Mouse (Mus musculus): ENCODE measurements around the gene Oxgr1. TPM values are rescaled to one million over a fixed set of nuclear protein-coding genes. Genes with fewer than 3 reads are reported as not detected.
"Not testable (repeated sequence)": the region's sequence is repeated elsewhere in the genome, so short reads cannot be mapped to it uniquely, and the experiment has no call there.

The Oxgr1 gene
- polyA plus RNA-seq, 1 experiment from 2014 or later: 0.08 TPM

DNA sequence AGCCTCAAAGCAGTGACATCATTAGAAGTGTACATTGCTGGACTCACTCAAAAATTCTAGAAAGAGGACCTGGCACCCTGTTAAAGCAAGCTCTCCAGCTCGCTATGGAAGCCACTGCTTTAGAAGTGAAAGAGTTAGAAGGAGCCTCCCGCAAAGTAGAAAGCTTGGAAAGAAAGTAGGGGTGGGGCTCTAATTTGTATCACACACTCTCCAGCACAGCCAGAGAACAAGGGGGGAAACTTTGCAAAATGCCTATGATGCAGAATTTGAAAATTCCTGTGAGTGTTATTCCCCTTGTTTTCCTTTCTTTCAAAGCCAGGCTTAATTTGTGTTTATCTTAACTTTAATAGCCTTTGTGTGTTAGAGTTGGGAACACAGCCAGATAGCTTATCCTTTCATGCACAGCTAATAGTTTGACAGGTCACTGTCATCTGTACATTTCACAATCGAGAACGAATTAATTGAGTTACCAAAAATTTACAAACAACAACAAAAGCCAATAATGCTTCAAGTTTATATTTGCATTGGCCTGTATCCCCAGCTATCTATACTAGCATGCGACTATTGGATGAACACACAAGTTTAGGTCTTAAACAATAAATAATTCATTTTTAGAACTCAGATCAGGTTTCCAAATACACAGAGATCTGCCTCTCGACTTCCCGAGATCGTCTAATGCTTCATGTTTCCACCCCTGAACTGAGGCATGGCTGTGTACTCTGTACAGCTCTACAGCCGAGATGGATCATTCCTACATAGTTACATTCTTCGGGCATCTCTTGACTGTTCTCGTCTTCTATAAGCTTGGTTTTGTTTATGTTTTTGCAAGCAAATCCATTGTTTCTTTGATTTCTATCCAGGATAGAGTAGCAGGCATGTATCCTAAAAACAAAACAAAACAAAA is 32.0 kb downstream of the Oxgr1 start:
- no peaks in the 10 kb centered on the region for H3K9me3 ChIP-seq
- H3K4me3 ChIP-seq: no peak overlapping the region
- no peaks in the 10 kb centered on the region for H3K27me3 ChIP-seq
- no peak for ATAC-seq (ENCODE audit: insufficient number of reproducible peaks, low FRiP score, low TSS enrichment, low read depth)
- no peak overlapping the region for H3K4me2 ChIP-seq
- H3K36me3 ChIP-seq: no peaks in the 10 kb centered on the region
- no peaks in the 10 kb centered on the region for H3K4me1 ChIP-seq
- no peak overlapping the region for H3K27ac ChIP-seq
- H3K9ac ChIP-seq: no peak overlapping the region
- WGBS: 77% methylated on average over 11 of the region's 11 CpGs

DNA sequence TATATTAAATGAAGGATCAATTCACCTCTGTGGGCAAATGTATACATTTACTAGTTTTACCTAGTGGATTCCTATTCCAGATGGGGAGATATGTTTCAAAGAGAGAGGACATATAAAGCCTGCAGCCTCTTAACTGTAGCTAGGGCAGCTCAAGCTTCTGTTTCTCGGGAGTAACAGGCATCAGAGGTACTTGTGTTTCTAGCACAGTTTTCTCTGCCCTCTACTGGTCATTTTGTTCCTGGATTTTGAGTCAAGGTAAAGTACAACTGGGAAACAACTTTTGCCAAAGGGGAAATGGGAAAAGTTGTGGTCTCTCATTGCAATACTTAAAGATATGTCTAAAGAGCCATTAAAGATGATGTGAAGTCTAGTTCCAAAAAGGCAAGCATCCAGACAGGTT is 37.1 kb downstream of the Oxgr1 start:
- ATAC-seq (ENCODE audit: insufficient number of reproducible peaks, low FRiP score, low TSS enrichment, low read depth): no peak
- WGBS: 21% methylated on average over 1 of the region's 1 CpGs

DNA sequence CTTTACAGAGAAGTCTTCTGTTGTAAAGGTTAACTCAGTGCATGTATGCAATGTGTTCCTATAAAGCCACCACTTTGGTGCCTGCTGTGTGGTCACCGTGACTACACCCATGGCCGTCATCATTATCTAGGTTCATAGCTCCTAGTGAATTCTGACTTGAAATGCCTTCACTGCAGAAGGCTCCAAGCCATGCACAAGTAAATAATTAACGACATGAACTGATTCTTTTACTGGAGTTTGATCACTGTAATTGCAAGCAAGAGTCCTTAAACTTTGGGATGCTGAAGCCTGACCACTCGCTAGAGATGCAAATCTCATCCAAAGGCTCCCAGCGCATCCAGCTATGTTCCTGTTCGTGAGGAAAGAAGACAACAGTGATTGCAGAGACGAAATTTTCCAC is 38.6 kb downstream of the Oxgr1 start:
- ATAC-seq (ENCODE audit: insufficient number of reproducible peaks, low FRiP score, low TSS enrichment, low read depth): no peak
- 84% methylated on average over 7 of the region's 7 CpGs for WGBS
- Histone ChIP-seq H3K4me3 (no peak overlapping the region), H3K4me2 (no peak overlapping the region), H3K27me3 (no peaks in the 10 kb centered on the region), H3K27ac (no peak overlapping the region), H3K36me3 (no peaks in the 10 kb centered on the region), H3K4me1 (no peaks in the 10 kb centered on the region), H3K9me3 (no peaks in the 10 kb centered on the region), H3K9ac (no peak overlapping the region)

More for the DNA sequence above, 37.1 kb downstream of the Oxgr1 start:
- H3K36me3 ChIP-seq: no peaks in the 10 kb centered on the region
- no peak overlapping the region for H3K4me2 ChIP-seq
- no peaks in the 10 kb centered on the region for H3K4me1 ChIP-seq
- no peak overlapping the region for H3K4me3 ChIP-seq
- no peaks in the 10 kb centered on the region for H3K9me3 ChIP-seq
- H3K27ac ChIP-seq: no peak overlapping the region
- no peaks in the 10 kb centered on the region for H3K27me3 ChIP-seq
- no peak overlapping the region for H3K9ac ChIP-seq

DNA sequence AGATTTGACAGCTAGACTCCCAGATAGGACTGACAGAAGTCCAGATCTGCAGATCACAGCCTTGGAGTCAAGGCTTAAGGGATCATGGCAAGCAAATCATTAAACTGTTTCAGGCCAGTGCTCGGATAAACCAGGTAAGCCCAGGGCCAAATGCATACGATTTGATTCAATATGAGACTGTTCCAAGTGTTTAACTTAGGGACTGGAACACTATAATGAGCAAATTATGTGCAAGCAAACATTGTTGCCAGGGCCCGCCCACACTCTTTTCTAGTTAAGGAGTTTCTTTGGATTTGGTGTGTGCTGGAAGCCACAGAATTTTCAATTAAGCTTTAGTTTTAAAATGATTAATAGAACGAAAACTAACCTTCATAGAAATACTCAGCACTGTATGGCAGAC is 39.6 kb downstream of the Oxgr1 start:
- H3K27me3 ChIP-seq: no peaks in the 10 kb centered on the region
- no peak overlapping the region for H3K4me3 ChIP-seq
- no peaks in the 10 kb centered on the region for H3K9me3 ChIP-seq
- no peak for ATAC-seq (ENCODE audit: insufficient number of reproducible peaks, low FRiP score, low TSS enrichment, low read depth)
- no peaks in the 10 kb centered on the region for H3K4me1 ChIP-seq
- 59% methylated on average over 4 of the region's 4 CpGs for WGBS
- H3K27ac ChIP-seq: no peak overlapping the region
- H3K9ac ChIP-seq: no peak overlapping the region
- H3K36me3 ChIP-seq: no peaks in the 10 kb centered on the region
- H3K4me2 ChIP-seq: no peak overlapping the region

DNA sequence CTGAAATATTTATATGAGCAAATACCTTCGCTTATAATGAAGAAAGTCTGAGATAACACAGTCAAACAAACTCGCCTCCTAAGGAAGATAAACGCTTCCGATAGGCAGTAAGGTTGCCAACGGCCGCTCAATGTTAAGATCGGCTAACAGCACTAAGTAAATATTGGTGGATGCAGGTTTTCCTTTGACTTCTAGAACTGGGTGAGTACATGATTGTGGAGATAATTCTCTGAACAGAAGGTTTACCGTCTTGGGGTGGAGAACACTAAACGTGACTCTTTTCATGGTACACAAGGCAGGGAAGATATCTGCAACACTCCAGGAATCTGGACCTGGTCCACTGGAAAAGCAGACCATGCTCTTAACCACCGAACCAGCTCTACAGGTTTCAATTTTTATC is 52.6 kb downstream of the Oxgr1 start:
- no peaks in the 10 kb centered on the region for H3K27me3 ChIP-seq
- H3K36me3 ChIP-seq: no peaks in the 10 kb centered on the region
- no peak overlapping the region for H3K27ac ChIP-seq
- no peak overlapping the region for H3K9ac ChIP-seq
- WGBS: 83% methylated on average over 10 of the region's 10 CpGs
- no peak for ATAC-seq (ENCODE audit: insufficient number of reproducible peaks, low FRiP score, low TSS enrichment, low read depth)
- H3K4me3 ChIP-seq: no peak overlapping the region
- no peaks in the 10 kb centered on the region for H3K9me3 ChIP-seq
- H3K4me2 ChIP-seq: no peak overlapping the region
- no peaks in the 10 kb centered on the region for H3K4me1 ChIP-seq

DNA sequence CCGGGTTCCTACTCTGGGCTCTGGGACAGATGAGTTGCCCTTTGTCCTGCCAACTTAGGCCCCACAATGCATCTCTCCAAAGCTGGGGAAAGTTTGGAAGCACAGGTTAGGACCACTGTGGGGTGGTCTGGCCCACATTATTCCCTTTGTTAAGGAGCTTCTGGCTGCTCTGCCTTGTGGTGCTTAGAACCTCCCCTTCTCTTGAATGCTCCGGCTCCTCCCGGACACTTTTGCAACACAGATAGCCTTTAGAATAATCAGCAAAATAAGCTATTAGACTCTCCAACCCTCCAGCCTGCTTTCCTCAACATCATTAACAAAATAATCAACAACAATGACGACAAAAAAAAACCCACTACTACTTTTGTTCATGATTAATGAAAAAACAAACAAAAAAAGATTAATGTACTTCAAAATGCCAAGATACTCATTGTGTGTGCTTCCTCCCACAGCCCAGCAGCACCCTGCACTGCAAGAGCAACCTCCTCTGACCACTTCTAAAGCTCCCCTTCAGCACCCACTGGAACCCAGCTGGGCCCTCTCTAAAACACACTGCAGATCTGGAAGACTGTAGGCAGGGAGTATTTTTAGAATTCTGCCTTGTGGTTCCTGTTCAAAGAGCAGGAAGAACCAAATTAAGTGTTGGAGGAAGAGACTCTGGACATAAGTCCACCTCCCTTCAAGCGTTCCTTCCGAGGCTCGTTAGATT is 53.1 kb downstream of the Oxgr1 start:
- H3K27me3 ChIP-seq: no peaks in the 10 kb centered on the region
- H3K9ac ChIP-seq: no peak overlapping the region
- H3K27ac ChIP-seq: no peak overlapping the region
- no peak overlapping the region for H3K4me2 ChIP-seq
- no peaks in the 10 kb centered on the region for H3K4me1 ChIP-seq
- no peak overlapping the region for H3K4me3 ChIP-seq
- no peak for ATAC-seq (ENCODE audit: insufficient number of reproducible peaks, low FRiP score, low TSS enrichment, low read depth)
- H3K36me3 ChIP-seq: no peaks in the 10 kb centered on the region
- 64% methylated on average over 7 of the region's 7 CpGs for WGBS
- no peaks in the 10 kb centered on the region for H3K9me3 ChIP-seq

DNA sequence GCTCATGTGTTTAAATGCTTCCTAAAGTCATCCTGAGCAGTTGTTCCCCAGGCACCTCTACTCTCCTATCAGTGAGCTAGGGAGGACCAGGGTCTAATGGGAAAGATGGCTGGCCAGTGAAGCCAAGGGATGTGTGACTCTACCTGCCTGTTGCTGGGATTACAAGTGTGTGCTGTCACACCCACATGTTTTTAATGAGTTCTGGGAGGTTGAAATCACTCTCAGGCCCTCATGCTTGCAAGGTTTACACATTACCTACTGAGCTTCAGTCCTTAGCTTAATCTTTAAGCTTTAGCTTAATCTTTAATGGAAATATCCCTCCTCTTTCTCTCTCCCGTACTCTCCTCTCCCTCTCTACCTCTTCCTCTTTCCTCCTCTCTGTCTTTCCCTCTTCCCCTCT is 55.0 kb downstream of the Oxgr1 start:
- 67% methylated on average over 1 of the region's 1 CpGs for WGBS
- ATAC-seq (ENCODE audit: insufficient number of reproducible peaks, low FRiP score, low TSS enrichment, low read depth): no peak
- no peak overlapping the region for H3K4me3 ChIP-seq
- no peak overlapping the region for H3K27ac ChIP-seq
- no peaks in the 10 kb centered on the region for H3K27me3 ChIP-seq
- no peak overlapping the region for H3K4me2 ChIP-seq
- H3K9ac ChIP-seq: no peak overlapping the region
- H3K9me3 ChIP-seq: no peaks in the 10 kb centered on the region
- H3K36me3 ChIP-seq: no peaks in the 10 kb centered on the region
- no peaks in the 10 kb centered on the region for H3K4me1 ChIP-seq

DNA sequence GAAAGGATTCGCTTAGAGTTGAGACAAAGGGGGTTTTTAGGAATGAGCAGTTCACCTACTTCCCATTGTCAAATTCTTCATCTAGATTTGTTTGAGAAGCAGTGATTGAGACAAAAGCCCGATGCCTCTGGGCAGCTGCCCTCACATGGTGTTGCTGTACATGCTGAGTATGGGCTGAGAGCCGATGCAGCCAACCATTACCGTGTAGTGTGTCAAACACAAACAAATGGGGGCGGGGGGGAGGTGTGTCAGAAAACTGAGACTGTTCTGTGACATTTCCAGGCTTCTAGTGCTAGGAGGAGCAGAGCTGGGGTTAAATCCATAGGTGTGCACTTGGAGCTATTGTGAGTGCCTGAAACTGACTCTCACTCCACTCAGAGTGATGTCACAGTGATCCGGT is 55.5 kb downstream of the Oxgr1 start:
- Histone ChIP-seq H3K4me1 (no peaks in the 10 kb centered on the region), H3K27me3 (no peaks in the 10 kb centered on the region), H3K9ac (no peak overlapping the region), H3K9me3 (no peaks in the 10 kb centered on the region), H3K36me3 (no peaks in the 10 kb centered on the region), H3K4me2 (no peak overlapping the region), H3K4me3 (no peak overlapping the region), H3K27ac (no peak overlapping the region)
- ATAC-seq (ENCODE audit: insufficient number of reproducible peaks, low FRiP score, low TSS enrichment, low read depth): no peak
- 87% methylated on average over 6 of the region's 6 CpGs for WGBS

DNA sequence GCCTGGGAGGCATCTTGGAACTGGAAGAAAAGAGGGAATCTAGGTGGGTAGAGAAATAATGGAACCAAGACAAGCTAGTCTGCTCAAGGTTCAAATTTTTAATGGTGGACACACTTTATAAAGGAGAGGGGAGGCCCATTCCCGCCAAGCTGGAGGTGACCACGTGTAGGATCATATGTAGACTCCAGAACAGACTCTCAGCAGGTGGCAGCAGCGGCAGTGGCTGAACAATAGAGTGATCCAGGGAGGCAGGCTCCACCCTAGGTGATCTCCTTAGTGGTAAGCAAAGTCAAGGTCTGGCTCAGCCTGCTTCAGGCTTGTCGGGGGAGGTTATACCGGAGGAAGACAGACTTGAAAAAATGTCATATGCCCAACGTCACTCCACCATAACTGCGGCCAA is 55.9 kb downstream of the Oxgr1 start:
- H3K27me3 ChIP-seq; ATAC-seq (ENCODE audit: insufficient number of reproducible peaks, low FRiP score, low TSS enrichment, low read depth); H3K36me3 ChIP-seq; H3K27ac ChIP-seq; H3K9me3 ChIP-seq; H3K9ac ChIP-seq; H3K4me1 ChIP-seq; H3K4me3 ChIP-seq; H3K4me2 ChIP-seq: not testable (repeated sequence)
- 89% methylated on average over 7 of the region's 7 CpGs for WGBS

DNA sequence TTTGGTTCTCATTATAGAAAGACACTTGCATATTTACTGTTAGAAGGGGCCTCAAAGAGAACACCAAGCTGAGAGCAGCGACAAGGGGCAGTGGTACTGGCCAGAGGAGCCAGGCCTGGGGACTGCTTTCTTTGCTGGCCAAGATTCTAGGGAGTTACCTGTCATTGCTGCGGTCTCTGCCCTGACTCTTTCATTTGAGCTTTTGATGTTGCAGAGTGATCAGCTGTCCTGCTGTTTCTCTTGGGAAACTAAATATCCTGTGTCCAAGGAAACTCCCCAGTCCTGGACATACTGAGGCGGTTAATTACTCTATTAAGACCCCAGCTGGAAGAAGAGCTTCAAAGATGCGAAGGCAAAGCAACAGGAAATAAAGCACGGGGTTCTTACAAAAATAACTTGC is 60.9 kb downstream of the Oxgr1 start:
- WGBS: 38% methylated on average over 5 of the region's 5 CpGs

DNA sequence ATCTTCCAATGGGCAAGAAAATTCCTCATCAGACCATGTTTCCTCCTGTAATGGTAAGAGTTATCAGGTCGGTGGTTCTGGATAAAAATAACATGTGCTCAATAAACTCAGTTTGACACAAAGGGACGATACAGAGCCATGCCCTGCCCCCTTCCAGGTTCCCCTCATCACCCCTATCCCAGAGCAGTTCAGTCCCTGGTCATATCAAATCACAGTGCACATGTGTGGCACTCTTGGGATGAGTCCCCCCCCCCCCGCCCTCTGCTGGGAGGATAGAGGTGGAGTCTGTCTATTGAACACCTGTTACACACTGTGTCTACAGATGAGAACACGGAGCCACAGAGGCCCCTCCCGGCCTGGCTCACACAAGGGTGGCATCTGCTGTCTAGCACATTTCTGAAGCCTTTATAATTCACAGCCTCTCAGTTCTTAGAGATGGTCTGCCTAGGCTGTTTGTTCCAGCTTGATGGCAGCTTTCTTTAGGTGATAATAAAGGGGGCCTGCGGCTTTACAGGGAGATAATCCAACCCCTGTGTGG is 61.5 kb downstream of the Oxgr1 start:
- Histone ChIP-seq H3K27me3 (no peaks in the 10 kb centered on the region), H3K4me3 (no peak overlapping the region), H3K27ac (no peak overlapping the region), H3K9me3 (no peaks in the 10 kb centered on the region), H3K4me1 (no peaks in the 10 kb centered on the region), H3K9ac (no peak overlapping the region), H3K4me2 (no peak overlapping the region), H3K36me3 (no peaks in the 10 kb centered on the region)
- 76% methylated on average over 6 of the region's 6 CpGs for WGBS
- ATAC-seq (ENCODE audit: insufficient number of reproducible peaks, low FRiP score, low TSS enrichment, low read depth): no peak

More for the DNA sequence above, 60.9 kb downstream of the Oxgr1 start:
- H3K9me3 ChIP-seq: no peaks in the 10 kb centered on the region
- H3K4me1 ChIP-seq: no peaks in the 10 kb centered on the region
- H3K27me3 ChIP-seq: no peaks in the 10 kb centered on the region
- no peak for ATAC-seq (ENCODE audit: insufficient number of reproducible peaks, low FRiP score, low TSS enrichment, low read depth)
- H3K4me3 ChIP-seq: no peak overlapping the region
- H3K27ac ChIP-seq: no peak overlapping the region
- no peaks in the 10 kb centered on the region for H3K36me3 ChIP-seq
- no peak overlapping the region for H3K4me2 ChIP-seq
- no peak overlapping the region for H3K9ac ChIP-seq

Data from limb, embryonic 15.5 days (tissue).